Mouse (Mus musculus): ENCODE measurements around the gene Robo3. TPM values are rescaled to one million over a fixed set of nuclear protein-coding genes. Genes with fewer than 3 reads are reported as not detected.

Gene Robo3
- not detected for total RNA-seq (2023)

GRCm38 (mm10) chr9:37432720-37433421 is at the start of gene Robo3:
Gene Robo3, minus strand, starts transcription at chr9:37433246.

DNA sequence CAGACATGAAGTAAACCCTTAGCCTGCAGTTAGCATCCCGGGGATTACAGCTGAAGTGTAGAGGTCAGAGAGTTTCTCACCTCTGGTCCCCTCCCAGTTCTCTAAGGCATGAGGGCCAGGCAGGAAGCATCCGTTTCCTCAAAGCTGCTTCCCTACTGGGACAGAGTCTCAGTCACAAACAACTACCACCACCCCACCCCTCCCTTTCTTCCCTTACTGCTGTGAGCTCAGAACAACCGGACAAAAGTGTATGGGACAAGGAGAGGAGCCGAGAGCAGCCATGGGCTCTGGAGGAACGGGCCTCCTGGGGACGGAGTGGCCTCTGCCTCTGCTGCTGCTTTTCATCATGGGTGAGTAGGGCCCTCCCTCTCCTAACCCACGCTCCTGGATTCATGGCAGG is 31.2 kb downstream of the Robo3 start, which contains the start of gene Robo4:
TSS of gene Robo4 (plus strand) at position 96 of the 400 bp plus-strand sequence.

DNA sequence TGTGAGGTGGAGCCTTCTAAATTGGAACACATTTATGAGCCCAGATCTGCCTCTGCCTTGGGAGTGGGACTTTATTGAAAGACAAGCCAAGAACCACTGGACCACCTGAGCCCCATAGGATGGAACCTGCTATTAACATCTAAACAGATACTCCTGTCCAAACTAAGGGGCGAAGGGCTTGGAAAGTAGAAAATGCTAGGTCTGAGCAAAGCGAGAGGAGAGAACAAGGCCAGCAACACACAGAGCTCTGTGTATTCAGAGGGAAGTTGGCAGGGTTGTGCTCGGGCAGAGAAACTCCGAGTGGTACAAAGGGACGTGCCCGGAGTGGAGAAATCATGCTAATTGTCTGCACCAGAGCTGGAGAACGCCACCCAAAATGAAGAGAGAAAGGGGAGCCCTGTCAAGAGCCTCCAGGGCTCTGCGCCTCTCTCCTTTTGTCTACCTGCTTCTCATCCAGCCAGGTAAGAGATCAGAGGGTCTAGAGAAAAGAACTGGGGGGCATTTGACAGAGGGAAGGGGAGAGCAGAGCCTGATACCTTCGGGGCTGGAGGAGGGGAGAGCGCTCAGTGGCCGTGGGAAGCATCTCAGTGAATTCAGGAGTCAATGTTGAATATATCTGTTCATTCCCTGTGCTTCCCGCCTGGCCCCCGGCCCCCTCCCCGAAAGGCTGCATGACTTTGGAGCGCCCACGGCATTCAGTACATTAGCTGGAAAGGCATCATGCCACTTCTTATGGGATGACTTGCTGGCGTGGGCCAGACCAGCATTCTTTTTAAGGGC is 65.6 kb downstream of the Robo3 start, which contains the start of gene Hepacam:
TSS of gene Hepacam (plus strand) at position 51 of the 780 bp plus-strand sequence.

Other genes starting within 250 kb of the Robo3 start
- gene Tmem218, start 225.0 kb downstream of the Robo3 start, total RNA-seq (2023): 1 to 10 TPM in 1 of 2 experiments, under 1 TPM in 1; 0.84 to 1.4 TPM
- gene Slc37a2, start 177.5 kb downstream of the Robo3 start, total RNA-seq (2023): 10 to 100 TPM; 22.7 to 25.3 TPM
- 1 to 10 TPM; 3.8 to 4.8 TPM for gene Ccdc15, start 84.8 kb downstream of the Robo3 start, total RNA-seq (2023)
- not detected for gene Hepacam, start 65.9 kb downstream of the Robo3 start, total RNA-seq (2023)
- not detected for gene Robo4, start 31.3 kb downstream of the Robo3 start, total RNA-seq (2023)
- 10 to 100 TPM; 19.3 to 19.9 TPM for gene Msantd2, start 56.1 kb upstream of the Robo3 start, total RNA-seq (2023)
- gene Esam, start 94.8 kb upstream of the Robo3 start, total RNA-seq (2023): 1 to 10 TPM; 2.8 to 3.3 TPM
- gene Vsig2, start 106.0 kb upstream of the Robo3 start, total RNA-seq (2023): not detected
- gene Nrgn, start 119.7 kb upstream of the Robo3 start, total RNA-seq (2023): not detected
- gene Siae, start 122.5 kb upstream of the Robo3 start, total RNA-seq (2023): 10 to 100 TPM in 1 of 2 experiments, 1 to 10 TPM in 1; 9.3 to 11.4 TPM
- not detected for gene Spa17, start 180.5 kb upstream of the Robo3 start, total RNA-seq (2023)
- gene Tbrg1, start 224.1 kb upstream of the Robo3 start, total RNA-seq (2023): 10 to 100 TPM; 23.0 to 23.5 TPM
- not detected for gene Panx3, start 236.0 kb upstream of the Robo3 start, total RNA-seq (2023)